Mouse (Mus musculus): ENCODE measurements around the gene Atp6v0d1.

GRCm38 (mm10) chr8:105546384-105547350, 19.2 kb downstream of the Atp6v0d1 start:
- no peak for TF ChIP-seq CTCF (conservative IDR thresholded peaks at IDR 0.05; ENCODE audit: low read length)
- no peak for TF ChIP-seq NANOG (IDR thresholded peaks at IDR 0.05; ENCODE audit: borderline replicate concordance, low read length)
